Mouse (Mus musculus): ENCODE measurements around the gene Tex38. TPM values are rescaled to one million over a fixed set of nuclear protein-coding genes. Genes with fewer than 3 reads are reported as not detected.

Gene Tex38
- not detected in 2 replicates for total RNA-seq (2015; ENCODE audit: low replicate concordance)
- not detected in 2 replicates for total RNA-seq (2017; ENCODE audit: low replicate concordance)

DNA sequence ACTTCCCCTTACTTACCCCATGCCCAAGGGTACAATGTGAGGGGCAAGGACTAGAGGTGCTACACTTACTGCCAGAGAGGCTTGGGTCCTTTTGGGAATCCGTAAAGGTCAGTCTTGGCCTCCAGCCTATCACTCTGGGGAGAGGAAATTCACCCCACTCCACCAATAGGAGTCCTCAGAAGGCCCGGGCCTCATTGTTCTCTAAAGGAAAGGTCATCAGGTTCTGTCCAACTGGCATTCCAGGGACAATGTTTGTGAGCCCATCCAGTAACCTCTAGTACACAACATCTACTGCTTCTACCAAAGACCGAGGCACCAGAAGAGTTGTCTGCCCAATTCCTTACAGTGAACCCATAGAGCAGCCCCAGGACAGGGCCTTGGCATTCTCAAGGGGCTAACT is at the start of gene Tex38:
Tex38 (minus strand) TSS at position 101 of the 400 bp plus-strand sequence.
- ATAC-seq (replicated peaks; ENCODE audit: low FRiP score, poor library complexity, severe bottlenecking) = no peak

DNA sequence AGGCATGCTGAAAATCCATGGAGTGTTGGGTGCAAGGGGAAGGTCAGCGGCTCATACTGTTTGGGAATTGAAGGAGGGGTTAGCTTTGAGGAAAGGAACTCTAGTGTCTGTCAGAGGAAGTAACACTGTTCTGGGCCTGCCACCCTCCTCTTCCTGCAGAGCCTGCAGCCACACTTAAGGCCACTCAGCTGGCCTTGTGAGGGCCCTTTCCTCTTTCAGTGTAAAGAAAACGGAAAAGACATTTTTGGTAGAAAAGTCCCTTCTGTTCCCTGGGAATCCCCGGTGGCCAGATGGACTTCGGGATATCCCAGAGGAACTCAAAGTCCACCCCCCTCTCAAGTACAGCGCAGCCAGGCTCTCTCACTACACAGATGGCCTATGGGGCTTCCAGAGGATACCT is 49.7 kb upstream of the Tex38 start:
- no peak for ATAC-seq (replicated peaks; ENCODE audit: low FRiP score, poor library complexity, severe bottlenecking)

DNA sequence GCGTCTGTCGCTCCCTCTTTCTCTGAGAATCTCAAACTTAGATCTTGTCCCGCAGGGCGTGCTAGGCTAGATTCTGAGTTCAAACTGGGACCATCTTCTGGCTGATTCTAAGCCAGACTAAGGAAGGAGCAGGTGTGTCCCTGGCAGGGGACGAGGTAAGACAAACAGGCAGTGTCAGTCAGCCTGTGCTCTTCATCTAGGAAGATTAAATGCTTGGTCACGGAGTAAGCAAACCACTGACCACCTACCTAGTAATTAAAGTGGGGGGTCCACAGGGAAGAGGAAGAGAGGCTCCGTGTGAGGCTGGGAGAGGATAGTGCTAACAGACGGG is 47.7 kb upstream of the Tex38 start:
- ATAC-seq (replicated peaks; ENCODE audit: low FRiP score, poor library complexity, severe bottlenecking) = no peak

DNA sequence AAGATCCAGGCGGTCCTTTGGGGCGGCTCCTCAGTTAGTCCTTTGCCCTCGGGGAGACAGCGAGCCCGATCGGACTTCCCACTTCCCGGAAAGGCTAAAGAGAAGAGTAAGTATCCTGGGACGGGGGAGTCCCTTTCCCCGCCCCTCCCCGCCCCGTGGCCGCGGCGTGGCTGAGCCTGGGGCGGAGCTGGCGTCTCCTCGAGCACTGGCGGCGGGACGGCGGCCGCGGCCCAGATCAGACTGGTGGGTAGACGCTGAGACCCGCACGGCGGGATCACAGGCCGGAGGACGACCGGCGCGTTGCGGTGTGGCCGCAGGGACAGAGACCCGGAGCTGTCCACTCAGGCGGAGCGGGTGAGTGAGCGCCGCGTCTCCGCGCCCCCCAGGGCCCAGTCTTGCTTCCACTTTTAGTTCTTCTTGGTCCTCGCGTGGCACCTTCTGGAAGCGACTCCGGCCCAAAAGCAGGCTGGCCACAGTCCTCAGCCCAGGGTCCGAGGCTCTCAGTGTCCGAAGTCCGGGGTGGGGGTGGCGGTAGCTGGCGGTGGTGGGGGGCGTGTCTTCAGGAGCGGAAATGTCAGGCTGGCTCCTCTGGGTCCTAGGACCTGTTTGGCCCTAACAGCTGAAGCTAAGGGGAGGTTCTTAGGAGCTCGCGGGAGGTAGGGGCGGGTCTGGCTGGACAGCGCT is 47.2 kb upstream of the Tex38 start, which contains the start of gene Mob3c:
Mob3c (plus strand) TSS at position 205 of the 684 bp plus-strand sequence.
- ATAC-seq (replicated peaks; ENCODE audit: low FRiP score, poor library complexity, severe bottlenecking) = peak; percentile 85

DNA sequence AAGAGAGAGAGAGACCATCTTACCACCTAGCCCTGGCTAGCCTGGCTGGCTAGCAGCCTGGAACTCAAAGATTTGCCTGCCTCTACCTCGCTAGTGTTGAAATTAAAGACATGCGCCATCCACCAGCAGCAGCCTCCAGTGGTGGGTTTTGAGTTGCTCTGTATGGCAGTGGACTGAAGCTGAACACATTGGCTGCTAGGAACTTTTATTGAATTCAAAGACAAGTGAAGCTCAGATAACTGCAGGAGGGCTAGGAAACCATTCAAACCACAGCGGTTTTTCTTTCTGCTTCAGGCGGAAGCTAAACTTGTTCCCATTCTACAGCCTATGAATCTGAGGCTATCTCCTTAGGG is 46.7 kb upstream of the Tex38 start:
- ATAC-seq (replicated peaks; ENCODE audit: low FRiP score, poor library complexity, severe bottlenecking) = no peak

DNA sequence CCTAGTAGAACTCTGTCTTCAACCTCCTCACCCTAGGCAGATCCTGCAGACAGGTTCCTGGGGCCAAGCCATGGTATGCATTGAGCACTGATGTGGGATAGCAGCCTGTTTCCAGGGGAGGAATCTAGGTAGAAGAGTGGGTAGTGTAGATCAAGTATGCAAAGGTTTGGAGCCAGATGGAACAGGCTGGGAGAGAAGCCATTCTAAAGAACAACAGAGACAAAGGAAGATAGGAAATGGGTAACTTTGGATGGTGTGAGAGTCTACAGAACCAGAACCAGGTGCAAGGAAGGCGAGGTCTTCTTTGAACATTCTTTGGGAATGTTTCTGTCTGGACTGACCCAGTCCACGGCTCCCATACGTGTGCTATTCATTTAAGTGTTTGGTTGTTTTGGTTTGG is 46.2 kb upstream of the Tex38 start:
- ATAC-seq (replicated peaks; ENCODE audit: low FRiP score, poor library complexity, severe bottlenecking) = no peak

DNA sequence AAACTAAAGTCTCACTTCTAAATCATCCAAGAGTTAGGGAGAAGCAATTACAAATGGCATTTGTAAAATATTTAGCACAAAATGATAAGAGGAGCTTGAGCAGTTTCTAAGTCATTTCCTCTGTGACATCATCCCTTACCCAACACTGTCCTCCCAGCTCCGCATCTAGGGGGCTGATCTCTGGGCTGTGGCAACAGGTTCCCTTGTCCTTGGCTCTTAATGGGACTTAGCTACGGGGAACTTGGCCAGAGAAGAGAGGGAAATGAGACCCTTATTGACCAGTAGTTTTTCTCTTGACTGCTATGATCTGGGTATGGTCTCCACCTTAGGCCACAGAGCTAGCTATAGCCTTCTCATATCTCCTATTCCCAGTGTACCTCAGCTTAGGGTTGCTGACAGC is 44.5 kb upstream of the Tex38 start:
- no peak for ATAC-seq (replicated peaks; ENCODE audit: low FRiP score, poor library complexity, severe bottlenecking)

DNA sequence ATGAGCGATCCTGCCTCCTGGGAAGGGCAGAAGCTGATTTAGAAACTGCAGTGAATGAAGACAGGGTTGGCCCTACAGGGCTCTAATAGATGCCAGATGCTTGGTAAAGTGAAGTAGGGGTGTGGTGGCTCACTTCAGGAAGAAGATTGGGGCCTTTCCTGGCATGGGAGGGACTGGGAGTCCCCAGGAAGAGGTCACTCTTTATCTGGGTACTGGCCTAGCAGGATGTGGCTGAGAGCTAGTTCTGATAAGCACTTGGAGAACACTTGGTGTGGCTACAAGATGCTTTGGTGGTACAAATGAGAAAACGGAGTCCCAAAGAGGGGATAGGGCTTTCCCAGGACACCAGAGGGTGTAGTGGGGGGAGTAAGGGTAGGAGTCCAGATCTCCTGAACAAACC is 43.4 kb upstream of the Tex38 start:
- peak; percentile 55 for ATAC-seq (replicated peaks; ENCODE audit: low FRiP score, poor library complexity, severe bottlenecking)

DNA sequence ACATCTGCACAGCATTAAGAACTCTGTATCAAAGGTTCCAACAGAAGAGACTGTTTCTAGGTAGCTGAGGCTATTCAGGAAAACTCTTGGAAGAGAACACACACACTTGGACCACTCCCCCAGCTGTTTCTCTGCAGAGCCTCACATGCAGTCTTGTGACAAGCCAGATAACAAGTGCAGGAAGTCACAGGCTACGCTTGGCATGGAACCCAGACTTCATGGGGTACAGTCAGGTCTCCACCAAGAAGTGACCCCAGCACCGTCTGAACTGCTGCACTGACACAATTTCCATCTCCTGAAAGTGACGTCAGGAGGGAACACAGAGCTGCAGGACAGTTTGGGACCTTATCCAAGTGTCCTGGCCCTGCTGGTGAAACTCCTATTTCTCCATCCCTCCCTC is 41.1 kb upstream of the Tex38 start:
- ATAC-seq (replicated peaks; ENCODE audit: low FRiP score, poor library complexity, severe bottlenecking) = no peak

DNA sequence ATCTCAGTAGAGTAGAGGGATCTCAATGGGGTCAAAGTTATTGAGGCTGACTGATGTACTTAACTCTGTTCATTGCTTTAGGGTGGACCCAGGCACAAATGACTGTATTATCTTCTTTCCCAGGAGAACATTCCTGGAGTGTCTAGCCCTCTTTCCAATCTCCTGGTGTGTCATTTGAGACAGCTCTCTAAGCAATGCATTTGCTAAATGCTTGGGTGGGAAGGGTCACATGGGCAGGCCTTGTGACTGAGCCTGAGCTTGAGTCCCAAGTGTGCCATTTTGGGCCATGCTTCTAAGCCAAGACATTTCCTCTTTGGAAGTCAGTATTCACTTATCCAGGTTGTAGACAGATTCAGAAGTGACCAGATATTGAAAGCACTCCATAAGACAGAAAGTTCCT is 40.6 kb upstream of the Tex38 start:
- ATAC-seq (replicated peaks; ENCODE audit: low FRiP score, poor library complexity, severe bottlenecking) = no peak

DNA sequence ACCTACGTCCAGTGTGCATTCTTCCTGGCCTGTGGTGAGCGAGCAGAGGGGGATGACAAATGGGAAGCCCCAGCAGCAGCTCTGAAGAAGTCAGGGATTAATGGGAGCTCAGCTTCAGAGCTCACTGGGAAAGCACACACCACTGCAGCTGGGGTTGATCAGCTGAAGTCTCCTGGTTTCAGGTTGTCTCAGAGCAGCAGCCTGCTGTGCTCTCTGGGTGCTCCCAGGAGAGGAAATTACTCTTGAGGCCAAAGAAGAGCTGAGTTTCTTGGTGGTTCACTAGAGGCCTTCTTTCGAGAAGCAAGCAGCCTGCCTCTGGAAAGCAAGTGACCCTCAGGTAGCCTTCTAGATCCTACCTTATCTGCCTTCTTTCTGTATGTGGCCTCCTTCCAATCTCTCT is 40.1 kb upstream of the Tex38 start:
- ATAC-seq (replicated peaks; ENCODE audit: low FRiP score, poor library complexity, severe bottlenecking) = no peak

DNA sequence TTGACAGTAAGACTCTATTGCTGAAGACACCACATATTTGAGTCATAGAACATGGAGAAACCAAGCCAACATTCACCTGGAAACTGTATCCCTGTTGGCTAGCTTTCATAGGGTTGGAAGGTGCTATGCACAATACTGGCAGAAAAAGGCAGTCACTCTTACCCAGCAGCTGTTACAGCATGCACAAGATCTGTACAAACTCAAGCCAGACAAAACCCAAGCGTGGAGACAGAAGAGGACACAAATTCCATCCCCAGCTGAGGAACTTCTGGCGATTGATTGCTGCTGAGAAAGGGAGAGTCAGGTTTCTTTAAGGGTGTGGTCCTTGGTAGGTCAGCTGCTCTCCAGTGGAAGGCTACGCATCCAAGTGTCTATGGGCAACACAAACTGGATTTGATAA is 39.4 kb upstream of the Tex38 start:
- ATAC-seq (replicated peaks; ENCODE audit: low FRiP score, poor library complexity, severe bottlenecking) = no peak

DNA sequence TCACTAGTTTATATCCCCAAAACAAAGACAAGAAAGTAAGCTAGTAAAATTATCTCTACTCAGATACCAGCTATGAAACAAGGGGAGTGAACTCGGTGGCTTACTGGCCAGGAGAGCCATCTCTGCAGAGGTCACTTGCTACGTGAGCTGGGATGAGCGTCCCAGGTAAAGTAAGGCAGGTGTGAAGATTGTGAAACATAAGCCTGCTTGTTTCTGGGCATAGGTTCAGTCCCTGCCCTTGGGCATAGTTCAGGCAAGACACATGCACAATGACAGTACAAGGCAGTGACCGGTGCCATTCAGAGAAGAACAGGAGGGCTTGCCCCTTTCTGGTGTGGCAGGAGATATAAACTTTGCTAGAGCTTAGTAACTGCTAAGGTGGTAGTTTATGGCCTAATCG is 34.8 kb upstream of the Tex38 start:
- no peak for ATAC-seq (replicated peaks; ENCODE audit: low FRiP score, poor library complexity, severe bottlenecking)

DNA sequence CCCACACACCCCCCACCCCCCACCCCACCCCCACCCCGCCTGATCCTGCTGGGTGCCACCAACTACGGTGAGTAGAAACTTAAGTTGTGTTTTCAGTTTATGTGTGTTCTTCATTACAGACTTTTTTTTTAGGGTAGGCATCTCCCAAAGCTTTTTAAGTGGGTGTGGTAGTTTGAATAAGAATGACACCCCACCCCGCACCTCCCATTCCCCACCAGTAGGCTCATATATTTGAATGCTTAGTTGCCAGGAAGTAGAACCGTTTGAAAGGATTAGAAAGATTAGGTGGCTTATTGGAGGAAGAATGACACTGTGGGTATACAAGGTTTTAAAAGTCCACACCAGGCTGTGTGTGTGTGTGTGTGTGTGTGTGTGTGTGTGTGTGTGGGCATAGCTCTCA is 31.5 kb upstream of the Tex38 start:
- no peak for ATAC-seq (replicated peaks; ENCODE audit: low FRiP score, poor library complexity, severe bottlenecking)

DNA sequence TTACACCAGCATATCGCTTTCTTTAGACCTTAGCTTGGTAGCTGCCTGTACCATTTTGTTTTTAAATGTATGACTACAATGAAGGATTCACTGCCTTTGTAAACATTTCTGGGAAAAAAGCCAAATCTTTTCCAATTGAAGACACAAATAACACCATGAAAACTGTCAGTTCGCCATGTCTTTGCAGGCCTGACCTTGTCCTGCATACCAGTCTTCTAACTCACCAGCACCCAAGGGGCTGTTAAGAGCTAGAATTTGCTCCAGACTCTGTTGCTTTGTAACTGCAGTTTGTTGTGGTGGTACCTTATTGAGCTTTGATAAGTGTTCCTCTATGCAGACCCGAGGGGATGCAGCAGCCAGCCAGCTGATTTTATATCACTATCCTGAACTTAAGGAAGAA is 19.2 kb upstream of the Tex38 start:
- ATAC-seq (replicated peaks; ENCODE audit: low FRiP score, poor library complexity, severe bottlenecking) = no peak

DNA sequence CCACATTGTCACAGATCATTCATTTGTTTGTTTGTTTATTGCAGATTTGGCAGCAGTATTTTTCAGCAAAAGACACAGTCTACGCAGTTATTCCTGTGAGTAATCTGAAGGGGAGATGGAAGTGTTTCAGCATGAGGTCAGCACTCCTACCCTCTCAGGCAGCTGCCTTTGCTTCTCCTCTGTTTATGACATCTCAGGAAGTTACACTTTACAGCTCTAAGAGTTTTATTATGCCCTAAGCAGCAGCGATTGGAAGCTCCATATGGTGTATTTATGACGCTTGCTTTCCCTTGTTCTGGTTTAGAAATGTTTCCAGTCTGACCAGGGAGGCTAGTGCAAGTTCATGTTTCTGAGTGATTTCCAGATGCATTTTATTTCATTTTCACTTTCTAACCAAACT is 14.5 kb upstream of the Tex38 start:
- no peak for ATAC-seq (replicated peaks; ENCODE audit: low FRiP score, poor library complexity, severe bottlenecking)

DNA sequence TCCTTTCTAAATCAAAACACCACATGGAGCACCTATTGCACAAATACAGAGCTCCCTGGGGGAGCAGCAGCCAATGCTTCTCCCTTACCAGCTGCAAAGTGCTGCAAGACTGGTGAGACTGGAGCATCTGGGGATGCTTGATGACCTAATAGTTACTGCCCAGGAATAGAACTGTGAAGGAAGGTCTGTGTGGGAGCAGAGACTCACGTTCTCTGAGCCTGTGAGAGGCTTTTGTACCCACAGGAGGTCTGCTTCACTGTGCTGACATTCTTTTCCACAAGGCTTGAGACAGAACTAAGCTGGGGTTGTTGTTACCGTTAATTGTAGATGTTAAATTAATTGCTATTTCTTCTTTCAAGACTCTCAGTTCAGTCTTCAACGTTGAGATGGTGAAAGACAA is 10.0 kb upstream of the Tex38 start:
- no peak for ATAC-seq (replicated peaks; ENCODE audit: low FRiP score, poor library complexity, severe bottlenecking)

DNA sequence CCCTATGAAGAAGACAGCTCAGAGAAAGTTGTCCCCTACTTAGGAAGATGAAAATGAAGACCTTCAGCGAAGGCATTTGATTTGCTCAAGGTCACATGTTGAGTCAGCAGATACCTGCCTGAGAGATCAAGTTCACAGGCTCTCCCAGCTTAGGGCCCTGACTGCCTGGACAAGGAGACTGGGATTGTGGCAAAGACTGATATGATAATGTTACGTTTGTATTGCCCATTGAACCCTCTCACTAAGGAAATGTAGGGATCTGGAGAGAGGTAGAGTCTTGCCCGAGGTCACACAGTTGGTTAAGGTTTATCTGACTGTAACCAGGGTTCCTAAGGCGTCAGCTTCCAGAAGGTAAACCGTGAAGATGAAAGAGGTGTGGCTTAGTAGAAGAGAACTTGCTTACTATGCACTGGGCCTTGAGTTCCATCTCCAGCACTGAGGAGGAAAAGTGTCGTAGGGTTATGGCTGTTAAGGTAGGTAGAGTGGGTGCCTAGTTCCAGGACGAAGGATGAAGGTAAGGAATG is 4.8 kb upstream of the Tex38 start:
- ATAC-seq (replicated peaks; ENCODE audit: low FRiP score, poor library complexity, severe bottlenecking) = peak; percentile 49; the same call in 1 of the 2 replicates

DNA sequence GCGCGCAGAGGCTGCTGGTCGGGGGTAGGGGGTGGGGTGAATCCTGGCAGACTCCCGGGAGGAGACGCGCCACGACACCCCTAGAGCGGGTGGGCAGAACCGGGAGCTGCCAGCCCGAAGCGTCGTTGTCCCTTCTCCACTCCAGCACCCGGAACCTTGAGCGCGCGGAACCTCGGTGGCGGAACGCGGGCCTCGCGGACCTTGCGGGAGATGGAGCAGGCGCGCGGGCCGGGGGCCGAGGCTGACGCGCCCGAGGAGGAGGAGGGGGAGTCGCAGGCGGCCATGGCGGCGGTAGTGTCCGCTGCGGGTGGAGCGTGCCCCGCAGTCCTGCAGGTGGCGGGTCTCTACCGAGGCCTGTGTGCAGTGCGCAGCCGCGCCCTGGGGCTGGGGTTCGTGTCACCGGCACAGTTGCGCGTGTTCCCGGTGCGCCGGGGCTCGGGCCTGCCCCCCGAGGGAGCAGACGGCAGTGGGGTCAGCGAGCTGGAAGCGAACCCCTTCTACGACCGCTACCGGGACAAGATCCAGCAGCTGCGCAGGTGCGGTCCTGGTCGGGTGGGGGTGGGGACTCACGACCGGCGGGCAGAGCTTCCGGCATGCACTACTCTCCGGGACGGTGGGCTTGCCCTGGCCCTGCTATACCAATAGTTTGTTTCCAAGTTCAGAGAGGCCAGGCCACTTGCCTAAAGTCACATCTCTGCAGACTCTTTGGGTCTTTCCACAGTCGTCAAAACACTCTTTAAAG is 4.1 kb upstream of the Tex38 start, which contains the start of gene Atpaf1:
Atpaf1 (plus strand) TSS at position 44 of the 742 bp plus-strand sequence.
- peak; percentile 59 for ATAC-seq (replicated peaks; ENCODE audit: low FRiP score, poor library complexity, severe bottlenecking)

DNA sequence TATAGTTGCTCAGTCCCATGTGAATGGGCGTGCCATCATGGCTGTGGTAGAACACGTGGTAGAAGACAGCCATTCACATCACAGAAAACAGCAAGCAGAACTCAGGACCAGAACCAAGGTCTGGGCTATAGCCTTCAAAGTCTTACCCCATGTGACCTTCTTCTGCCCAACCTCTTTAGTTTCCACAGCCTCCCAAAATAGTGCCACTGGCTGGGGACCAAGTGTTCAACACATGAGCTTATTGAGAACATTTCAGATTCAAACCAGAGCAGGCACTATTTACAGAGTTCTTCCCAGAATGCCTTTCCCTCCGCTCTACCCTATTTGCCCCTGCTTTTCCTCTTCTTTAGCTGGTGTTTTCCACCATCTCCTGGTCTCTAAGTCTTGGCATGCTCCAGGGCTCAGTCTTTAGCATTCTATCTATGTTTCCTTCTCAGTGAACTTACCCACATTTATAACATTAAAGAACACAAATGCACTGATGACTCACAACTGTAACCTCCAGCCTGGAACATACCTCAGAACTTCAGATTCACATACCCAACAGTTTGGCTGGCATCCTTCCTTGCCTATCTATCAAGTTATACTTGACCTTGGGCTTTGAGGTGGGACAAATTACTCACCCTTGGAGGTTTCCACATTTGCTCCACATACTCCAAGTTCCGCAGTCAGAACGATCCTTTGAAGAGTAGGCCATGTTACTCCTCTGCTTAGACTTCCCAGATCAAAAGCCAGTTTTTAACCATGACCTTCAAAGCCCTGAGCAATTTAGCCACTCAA is 1.4 kb upstream of the Tex38 start:
- no peak for ATAC-seq (replicated peaks; ENCODE audit: low FRiP score, poor library complexity, severe bottlenecking)

DNA sequence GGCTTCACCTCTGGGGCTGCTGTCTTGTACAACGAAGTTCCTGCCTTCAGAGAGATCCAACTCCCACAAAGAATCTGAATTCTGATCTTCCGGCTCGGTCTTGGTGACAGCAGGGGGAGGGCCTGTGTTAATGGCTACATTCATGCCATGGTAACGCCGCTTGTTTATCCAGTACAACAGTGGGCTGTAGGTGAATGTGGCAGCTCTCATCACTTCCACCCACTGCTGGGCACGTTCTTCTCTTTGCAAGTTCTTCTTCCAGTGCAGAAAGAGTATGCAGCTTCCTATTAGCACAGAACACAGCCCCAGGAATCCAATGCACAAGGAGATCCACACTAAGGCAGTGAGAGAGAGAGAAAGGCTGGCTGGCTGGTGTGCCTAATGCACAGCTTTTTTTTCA is 549 bp downstream of the Tex38 start:
- ATAC-seq (replicated peaks; ENCODE audit: low FRiP score, poor library complexity, severe bottlenecking) = no peak
